Mouse (Mus musculus): ENCODE data around the gene Plk5. TPM values are rescaled to one million over a fixed set of nuclear protein-coding genes. Genes with fewer than 3 reads are reported as not detected.
A peak's percentile ranks its signal among the peaks of the same experiment; 100 is the strongest.

Plk5 gene
- polyA plus RNA-seq, 1 experiment = 11.1 TPM

DNA sequence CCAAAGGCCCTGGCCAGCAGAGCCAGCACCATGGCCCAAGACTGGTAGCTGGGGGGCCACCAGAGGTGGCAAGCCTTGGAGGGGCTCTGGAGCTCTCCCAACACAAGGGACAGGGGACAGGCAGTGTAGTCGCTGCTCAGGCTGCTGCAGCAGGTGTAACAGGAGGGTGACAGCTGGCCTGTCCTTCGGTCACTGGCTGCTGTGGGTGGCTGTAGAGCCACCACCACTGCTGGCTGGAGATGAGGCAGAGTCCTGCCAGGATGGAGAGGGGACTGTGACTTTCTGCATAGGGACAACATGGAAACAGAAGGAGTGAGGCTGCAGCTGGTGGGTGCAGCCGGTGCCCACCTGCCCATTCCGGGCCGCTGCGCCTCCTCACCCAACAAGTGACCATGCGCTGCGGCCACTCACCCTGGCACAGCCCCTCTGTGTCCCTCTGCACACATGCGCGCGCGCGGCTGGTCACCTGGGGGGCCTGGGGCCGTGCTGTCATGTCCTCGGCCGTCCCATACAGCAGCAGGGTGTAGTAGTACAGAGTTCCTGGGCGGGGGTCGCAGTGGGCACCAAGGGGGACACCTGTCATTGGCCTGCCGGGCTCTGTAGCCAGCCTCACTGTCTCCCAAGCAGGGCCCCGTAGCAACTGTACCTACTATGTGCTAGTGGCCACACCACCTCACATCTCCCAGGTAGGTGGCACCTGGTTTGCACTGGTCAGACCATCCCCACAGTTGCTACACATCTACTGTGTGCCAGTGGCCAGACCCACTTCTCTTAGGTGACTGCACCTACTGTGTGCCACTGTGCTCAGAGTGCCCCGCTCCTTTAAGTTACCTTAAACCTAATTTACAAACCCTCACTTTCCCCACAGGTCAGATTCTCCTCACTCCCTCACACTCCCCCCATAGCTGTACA, 34.3 kb upstream of the Plk5 start:
- no peaks in the 10 kb centered on the region for H3K9me3 ChIP-seq (replicated peaks; ENCODE audit: control insufficient read depth, insufficient read depth, low read length, poor library complexity, severe bottlenecking)
- H3K4me3 ChIP-seq (ENCODE audit: low read depth, low read length) = no peak overlapping the region
- no peak overlapping the region for H3K27ac ChIP-seq (ENCODE audit: insufficient read depth, low read length)
- H3K36me3 ChIP-seq (ENCODE audit: control insufficient read depth, insufficient read depth, low read length, poor library complexity, severe bottlenecking) = no peaks in the 10 kb centered on the region
- H3K27me3 ChIP-seq (ENCODE audit: control insufficient read depth, insufficient read depth, low read length, poor library complexity, severe bottlenecking) = no peaks in the 10 kb centered on the region
- peaks cover 1% of the 10 kb centered on the region for H3K4me1 ChIP-seq (ENCODE audit: control insufficient read depth, insufficient read depth, low read length)
- H3K9ac ChIP-seq (ENCODE audit: low read depth, poor library complexity, severe bottlenecking) = no peak overlapping the region
- TF ChIP-seq CTCF (IDR thresholded peaks at IDR 0.05; ENCODE audit: low read depth, low read length) (no peak), EP300 (IDR thresholded peaks at IDR 0.05; ENCODE audit: insufficient read depth, low read depth, low read length) (no peak), POLR2A (IDR thresholded peaks at IDR 0.05; ENCODE audit: insufficient read depth, low read length) (no peak)

- H3K36me3 ChIP-seq (ENCODE audit: control insufficient read depth, insufficient read depth, low read length, poor library complexity, severe bottlenecking) = no peaks in the 10 kb centered on the region
- peak overlapping the region; percentile 77 for H3K4me3 ChIP-seq (ENCODE audit: low read depth, low read length)
- TF ChIP-seq EP300 (IDR thresholded peaks at IDR 0.05; ENCODE audit: insufficient read depth, low read depth, low read length) (no peak), CTCF (IDR thresholded peaks at IDR 0.05; ENCODE audit: low read depth, low read length) (no peak), POLR2A (IDR thresholded peaks at IDR 0.05; ENCODE audit: insufficient read depth, low read length) (no peak)
- no peak overlapping the region for H3K27ac ChIP-seq (ENCODE audit: insufficient read depth, low read length)
- no peaks in the 10 kb centered on the region for H3K27me3 ChIP-seq (ENCODE audit: control insufficient read depth, insufficient read depth, low read length, poor library complexity, severe bottlenecking)
- H3K9ac ChIP-seq (ENCODE audit: low read depth, poor library complexity, severe bottlenecking) = peak overlapping the region; percentile 23
- H3K4me1 ChIP-seq (ENCODE audit: control insufficient read depth, insufficient read depth, low read length) = peaks cover 1% of the 10 kb centered on the region
- H3K9me3 ChIP-seq (replicated peaks; ENCODE audit: control insufficient read depth, insufficient read depth, low read length, poor library complexity, severe bottlenecking) = no peaks in the 10 kb centered on the region
Observed at GRCm38 (mm10) chr10:80322811-80323211, 33.4 kb upstream of the Plk5 start.

GRCm38 (mm10) chr10:80323261-80324119, 32.8 kb upstream of the Plk5 start:
- Histone ChIP-seq H3K27ac (ENCODE audit: insufficient read depth, low read length) (no peak overlapping the region), H3K27me3 (ENCODE audit: control insufficient read depth, insufficient read depth, low read length, poor library complexity, severe bottlenecking) (no peaks in the 10 kb centered on the region), H3K9ac (ENCODE audit: low read depth, poor library complexity, severe bottlenecking) (peak overlapping the region; percentile 23), H3K4me1 (ENCODE audit: control insufficient read depth, insufficient read depth, low read length) (peaks cover 1% of the 10 kb centered on the region), H3K36me3 (ENCODE audit: control insufficient read depth, insufficient read depth, low read length, poor library complexity, severe bottlenecking) (no peaks in the 10 kb centered on the region), H3K4me3 (ENCODE audit: low read depth, low read length) (peak overlapping the region; percentile 77), H3K9me3 (replicated peaks; ENCODE audit: control insufficient read depth, insufficient read depth, low read length, poor library complexity, severe bottlenecking) (no peaks in the 10 kb centered on the region)
- TF ChIP-seq EP300 (IDR thresholded peaks at IDR 0.05; ENCODE audit: insufficient read depth, low read depth, low read length) (no peak), POLR2A (IDR thresholded peaks at IDR 0.05; ENCODE audit: insufficient read depth, low read length) (no peak), CTCF (IDR thresholded peaks at IDR 0.05; ENCODE audit: low read depth, low read length) (no peak)

GRCm38 (mm10) chr10:80324120-80325037, 31.9 kb upstream of the Plk5 start:
- H3K4me1 ChIP-seq (ENCODE audit: control insufficient read depth, insufficient read depth, low read length) = peaks cover 1% of the 10 kb centered on the region
- H3K4me3 ChIP-seq (ENCODE audit: low read depth, low read length) = no peak overlapping the region
- 0 out of 2 replicates have a peak overlapping the region, but pooled peaks have one; percentile 23 for H3K9ac ChIP-seq (ENCODE audit: low read depth, poor library complexity, severe bottlenecking)
- TF ChIP-seq CTCF (IDR thresholded peaks at IDR 0.05; ENCODE audit: low read depth, low read length) (no peak), EP300 (IDR thresholded peaks at IDR 0.05; ENCODE audit: insufficient read depth, low read depth, low read length) (no peak), POLR2A (IDR thresholded peaks at IDR 0.05; ENCODE audit: insufficient read depth, low read length) (no peak)
- no peaks in the 10 kb centered on the region for H3K27me3 ChIP-seq (ENCODE audit: control insufficient read depth, insufficient read depth, low read length, poor library complexity, severe bottlenecking)
- H3K27ac ChIP-seq (ENCODE audit: insufficient read depth, low read length) = no peak overlapping the region
- H3K9me3 ChIP-seq (replicated peaks; ENCODE audit: control insufficient read depth, insufficient read depth, low read length, poor library complexity, severe bottlenecking) = no peaks in the 10 kb centered on the region
- no peaks in the 10 kb centered on the region for H3K36me3 ChIP-seq (ENCODE audit: control insufficient read depth, insufficient read depth, low read length, poor library complexity, severe bottlenecking)

DNA sequence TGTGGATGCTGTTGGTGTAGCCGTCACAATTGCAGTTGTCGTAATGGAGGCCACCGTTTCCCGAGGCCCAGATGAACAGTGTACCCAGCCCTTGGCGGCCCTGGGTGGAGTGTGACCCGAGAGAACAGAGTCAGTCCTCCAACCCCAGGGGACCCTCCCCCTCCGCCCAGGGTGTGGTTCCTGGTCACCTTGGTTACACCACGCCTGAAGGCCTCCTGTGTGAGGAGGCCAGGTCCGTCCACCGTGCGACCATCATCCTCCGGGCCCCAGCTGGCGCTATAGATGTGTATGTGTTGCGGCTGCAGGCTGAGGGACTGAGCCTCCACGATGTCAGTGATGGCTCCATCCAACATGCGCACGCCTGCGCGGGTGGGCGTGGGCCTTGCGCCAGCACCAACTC, 31.2 kb upstream of the Plk5 start:
- H3K27ac ChIP-seq (ENCODE audit: insufficient read depth, low read length) = no peak overlapping the region
- H3K4me1 ChIP-seq (ENCODE audit: control insufficient read depth, insufficient read depth, low read length) = peaks cover 1% of the 10 kb centered on the region
- no peak overlapping the region for H3K9ac ChIP-seq (ENCODE audit: low read depth, poor library complexity, severe bottlenecking)
- H3K36me3 ChIP-seq (ENCODE audit: control insufficient read depth, insufficient read depth, low read length, poor library complexity, severe bottlenecking) = no peaks in the 10 kb centered on the region
- no peaks in the 10 kb centered on the region for H3K9me3 ChIP-seq (replicated peaks; ENCODE audit: control insufficient read depth, insufficient read depth, low read length, poor library complexity, severe bottlenecking)
- H3K4me3 ChIP-seq (ENCODE audit: low read depth, low read length) = no peak overlapping the region
- H3K27me3 ChIP-seq (ENCODE audit: control insufficient read depth, insufficient read depth, low read length, poor library complexity, severe bottlenecking) = no peaks in the 10 kb centered on the region
- TF ChIP-seq EP300 (IDR thresholded peaks at IDR 0.05; ENCODE audit: insufficient read depth, low read depth, low read length) = no peak
- no peak for TF ChIP-seq POLR2A (IDR thresholded peaks at IDR 0.05; ENCODE audit: insufficient read depth, low read length)
- no peak for TF ChIP-seq CTCF (IDR thresholded peaks at IDR 0.05; ENCODE audit: low read depth, low read length)

Measured in ES-Bruce4 (cell line).